Mouse (Mus musculus) adrenal gland, postnatal 36 days (tissue): Measurements from ENCODE around the gene Mgam. TPM values are rescaled to one million over a fixed set of nuclear protein-coding genes. Genes with fewer than 3 reads are reported as not detected.
A peak's percentile ranks its signal among the peaks of the same experiment; 100 is the strongest.
"Not testable (repeated sequence)": the region's sequence is repeated elsewhere in the genome, so short reads cannot be mapped to it uniquely, and the experiment has no call there.

Experiments used
- DNase-seq, 2 experiments: peaks; one replicate each; pipeline ENCODE4 v3.0.0; 2021; ENCODE audit warnings: mixed read lengths in 1 of 2
- total RNA-seq, 2 experiments: library from RNA; stranded (reverse); gene quantifications; 2 replicates each; pipeline ENCODE4 v1.2.3; 2021

The Mgam gene
- total RNA-seq, 2 experiments from 2014 or later: 0.63 to 2.0 TPM

DNA sequence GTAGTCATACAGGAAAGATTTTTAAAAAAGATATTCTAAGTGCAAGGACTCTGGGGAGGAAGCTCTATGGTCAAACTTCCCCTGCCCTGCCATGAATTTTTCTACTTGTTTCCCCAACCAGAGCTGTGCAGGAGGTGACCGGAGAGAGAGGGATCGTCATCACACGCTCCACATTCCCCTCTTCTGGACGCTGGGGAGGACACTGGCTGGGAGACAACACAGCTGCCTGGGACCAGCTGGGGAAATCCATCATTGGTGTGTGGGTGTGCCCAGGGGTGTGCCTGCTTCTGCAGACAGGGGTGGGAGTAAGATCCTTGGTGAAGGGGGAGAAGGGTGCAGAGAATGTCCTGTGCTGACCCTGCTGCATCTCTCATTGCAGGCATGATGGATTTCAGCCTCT is 99.9 kb downstream of the Mgam start:
- DNase-seq: not testable (repeated sequence)

DNA sequence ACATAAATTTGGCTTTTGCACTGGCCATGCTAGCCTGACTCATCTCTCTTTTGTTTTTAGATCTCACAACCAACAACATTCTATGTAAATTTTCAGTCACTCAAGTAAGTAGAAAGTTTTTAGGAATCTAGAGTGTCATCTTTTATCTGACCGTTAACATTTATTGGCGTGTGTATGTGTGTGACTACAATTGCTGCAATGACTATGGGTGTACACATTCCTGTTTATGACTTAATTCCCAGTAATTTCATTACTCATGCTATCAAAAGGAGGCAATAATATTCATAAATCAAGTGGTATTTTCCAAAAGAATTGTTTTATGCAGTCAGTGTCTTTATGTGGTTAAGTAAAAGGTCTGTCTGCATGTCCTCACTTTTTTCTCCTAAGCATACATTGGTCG is 110.9 kb downstream of the Mgam start:
- no peak for DNase-seq

DNA sequence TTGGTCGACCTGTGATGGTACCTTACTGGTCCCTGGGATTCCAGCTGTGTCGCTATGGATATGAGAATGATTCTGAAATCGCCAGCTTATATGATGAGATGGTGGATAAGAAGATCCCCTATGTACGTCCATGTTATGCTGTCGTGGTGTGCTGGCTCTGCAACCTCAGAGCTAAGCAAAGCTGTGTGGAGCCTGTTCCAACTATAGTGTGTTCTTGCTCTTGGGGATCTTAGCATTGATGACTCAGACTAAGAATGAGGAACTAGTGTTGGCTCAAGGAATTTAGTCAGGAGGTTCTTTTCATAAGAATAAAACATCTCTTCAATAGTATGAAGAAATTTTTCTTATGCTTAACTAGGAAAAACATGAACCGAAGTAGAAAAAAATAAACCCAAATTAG is 120.4 kb downstream of the Mgam start:
- DNase-seq: not testable (repeated sequence)

DNA sequence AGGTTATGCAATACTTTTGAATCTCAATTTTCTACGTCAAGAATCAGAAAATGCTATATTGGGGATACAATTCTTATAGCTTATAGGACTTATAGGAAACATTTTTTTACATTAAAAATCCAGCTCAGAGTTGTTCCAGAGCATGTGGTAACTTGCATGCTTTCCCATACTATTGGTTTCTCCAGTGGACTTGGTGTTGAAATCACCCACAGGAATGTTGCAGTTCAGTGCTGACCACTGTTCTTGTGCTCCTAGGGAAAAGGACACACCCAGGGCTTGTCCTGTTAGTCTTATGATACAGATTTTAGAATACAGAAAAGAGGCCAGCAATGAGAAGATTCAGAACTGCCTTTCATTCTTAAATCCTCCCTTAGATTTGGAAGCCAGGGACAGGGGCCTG is 127.3 kb downstream of the Mgam start:
- no peak for DNase-seq

GRCm38 (mm10) chr6:40757346-40757745 is 128.7 kb downstream of the Mgam start:
- DNase-seq: not testable (repeated sequence)

DNA sequence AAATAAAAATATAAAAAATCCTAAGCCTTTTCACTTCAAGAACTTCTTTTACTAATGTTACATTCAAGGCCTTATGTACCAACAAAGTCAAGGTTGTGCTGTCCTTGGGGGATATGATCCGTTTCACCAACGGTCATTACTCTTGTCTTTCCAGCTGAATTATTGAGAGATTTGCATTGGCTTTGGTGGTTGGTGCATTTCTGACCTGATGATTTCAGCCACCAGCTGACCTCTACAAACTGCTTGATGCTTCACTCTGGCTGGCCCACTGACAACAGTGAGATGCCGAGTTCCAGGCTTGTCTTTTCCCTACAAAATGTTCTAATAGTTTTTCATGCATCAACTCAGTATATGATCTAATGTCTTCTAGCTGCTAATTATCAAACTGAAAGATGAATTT is 146.0 kb downstream of the Mgam start:
- peak; percentile 47 to 55 for DNase-seq

DNA sequence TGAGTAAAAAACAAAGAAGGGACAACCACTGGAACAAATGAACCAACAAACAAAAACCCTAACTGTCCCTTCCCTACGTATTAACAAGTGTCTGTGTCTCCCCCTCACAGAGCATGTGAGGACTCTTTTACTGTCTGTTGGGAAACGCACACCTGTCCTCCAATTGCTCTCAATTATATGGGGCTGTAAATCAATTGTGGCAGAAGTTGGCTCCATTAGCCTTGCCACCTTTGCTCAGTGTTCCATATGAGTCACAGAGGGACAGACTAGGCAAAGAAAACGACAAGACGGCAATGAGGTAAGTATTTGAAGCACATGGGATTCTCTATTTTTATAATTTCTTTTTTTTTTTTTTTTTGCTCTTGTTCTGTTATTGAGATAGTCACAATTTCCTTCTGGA is 149.8 kb downstream of the Mgam start:
- DNase-seq: no peak

GRCm38 (mm10) chr6:40783637-40784036 is 155.0 kb downstream of the Mgam start:
- DNase-seq: peak; percentile 85 to 87

GRCm38 (mm10) chr6:40784378-40784777 is 155.7 kb downstream of the Mgam start:
- no peak for DNase-seq

DNA sequence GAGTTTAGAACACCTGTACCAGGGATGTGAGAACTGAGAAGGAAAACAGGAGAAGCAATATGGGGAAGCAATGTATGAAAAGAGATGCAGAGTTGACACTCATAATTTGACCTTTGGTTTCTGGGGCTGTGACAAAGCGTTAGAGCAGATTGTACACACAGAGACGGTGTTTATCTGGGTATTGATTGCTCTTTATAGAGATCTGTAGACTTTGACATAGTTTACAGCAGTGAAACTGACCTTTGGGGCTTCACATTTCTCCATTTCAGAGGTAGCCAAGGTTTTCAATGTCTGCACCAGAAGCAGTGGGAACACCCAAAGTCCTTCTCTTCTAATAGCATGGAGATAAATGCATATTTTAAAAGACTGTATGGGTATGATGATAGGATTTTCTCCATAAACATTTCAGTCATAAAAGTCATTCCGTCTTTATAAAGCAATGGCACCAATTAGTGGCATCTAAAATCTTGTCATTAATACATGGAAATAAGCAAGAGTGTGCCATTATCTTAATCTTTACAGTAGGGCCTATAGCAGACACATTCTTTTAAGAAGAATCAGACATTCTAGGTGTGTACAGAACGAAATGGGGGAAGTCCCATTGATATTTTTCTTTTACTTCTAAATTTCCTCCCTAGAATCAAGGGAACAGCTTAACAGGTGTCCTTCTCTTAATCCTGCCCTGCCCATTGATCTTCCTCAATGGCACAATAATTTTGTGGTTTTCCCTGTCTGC is 166.6 kb downstream of the Mgam start:
- no peak for DNase-seq

DNA sequence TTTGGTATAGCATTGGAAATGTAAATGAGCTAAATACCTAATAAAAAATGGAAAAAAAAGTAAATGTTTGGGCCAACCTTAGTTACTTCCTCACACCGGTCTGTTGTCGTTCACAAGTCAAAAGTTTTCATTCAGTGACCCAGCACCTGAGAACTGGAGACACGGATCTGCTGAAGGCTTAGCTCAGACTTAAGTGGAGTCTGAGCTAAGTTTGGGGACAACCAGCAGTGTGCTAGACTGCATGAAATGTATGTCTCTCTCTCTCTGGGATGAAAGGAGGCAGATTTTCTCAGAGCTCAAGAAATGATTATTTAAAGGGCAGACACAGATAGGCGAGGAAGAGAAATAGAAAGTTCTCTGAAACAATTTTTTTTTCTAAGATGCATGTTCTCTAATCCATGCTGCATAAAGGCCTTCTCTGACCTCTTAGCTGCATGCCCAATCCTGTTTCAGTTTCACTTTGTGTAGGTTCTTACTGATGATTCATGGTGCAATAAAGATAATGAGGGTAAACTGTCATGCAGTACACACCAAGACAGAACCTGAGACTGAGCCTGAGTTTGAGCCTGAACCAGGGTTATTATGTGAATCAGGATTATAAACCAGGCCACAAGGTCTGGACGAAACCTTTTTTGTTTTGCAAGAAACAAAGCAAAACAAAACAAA is 189.7 kb downstream of the Mgam start:
- no peak for DNase-seq

Other genes with a start within 250 kb of the Mgam start
- gene E330009J07Rik, start 192.7 kb upstream of the Mgam start, total RNA-seq: 10 to 100 TPM; 11.9 to 15.4 TPM
- gene Wee2, start 189.7 kb upstream of the Mgam start, total RNA-seq: not detected
- gene Ssbp1, start 157.5 kb upstream of the Mgam start, total RNA-seq: 10 to 100 TPM; 47.4 to 48.1 TPM
- gene Tas2r137, start 137.6 kb upstream of the Mgam start, total RNA-seq: not detected
- not detected for gene Tas2r108, start 135.3 kb upstream of the Mgam start, total RNA-seq
- not detected for gene Prss37, start 109.3 kb upstream of the Mgam start, total RNA-seq
- gene Olfr461, start 73.8 kb upstream of the Mgam start, total RNA-seq: not detected
- not detected for gene Olfr460, start 59.3 kb upstream of the Mgam start, total RNA-seq
- gene Clec5a, start 43.0 kb upstream of the Mgam start, total RNA-seq: 1 to 10 TPM in 1 of 2 experiments, under 1 TPM in 1; 0.50 to 1.3 TPM
- gene Tas2r138, start 15.5 kb upstream of the Mgam start, total RNA-seq: not detected